Mouse (Mus musculus) erythroblast, embryonic 14.5 days (primary cell): ENCODE data around the gene Nkain2.

Experiments
- GATA1 ChIP-seq: IDR thresholded peaks from 2 replicates; pipeline ENCODE4 v1.6.1; 2012; ENCODE audit warnings: low read length, inconsistent platforms, mixed read lengths
- TAL1 ChIP-seq: IDR thresholded peaks from 3 replicates; pipeline ENCODE4 v1.6.1; 2012; ENCODE audit warnings: low read length, inconsistent platforms, mixed read lengths

- TF ChIP-seq GATA1: no peak
- no peak for TF ChIP-seq TAL1
Measured at GRCm38 (mm10) chr10:32815210-32815883, 74.9 kb downstream of the Nkain2 start.
